Mouse (Mus musculus) inflammation-experienced regulatory T-cells, adult 6 months (primary cell): Measurements from ENCODE around the gene Tbc1d15. TPM values are rescaled to one million over a fixed set of nuclear protein-coding genes. Genes with fewer than 3 reads are reported as not detected.
"Not testable (repeated sequence)": the region's sequence is repeated elsewhere in the genome, so short reads cannot be mapped to it uniquely, and the experiment has no call there.

Experiments
- ATAC-seq: one replicate; pipeline ENCODE4 v1.8.0; 2017
- polyA plus RNA-seq, 3 experiments: library from polyadenylated mRNA; unstranded; fragments of 100-300 nt; shearing (Covaris generic); gene quantifications; one replicate each; pipeline ENCODE4 v1.2.1; 2017

The Tbc1d15 gene
- polyA plus RNA-seq, 3 experiments from 2014 or later = 105 to 125 (median 108) TPM

GRCm38 (mm10) chr10:115241082-115241595, 10.1 kb downstream of the Tbc1d15 start:
- ATAC-seq = no peak

GRCm38 (mm10) chr10:115237931-115238330, 13.3 kb downstream of the Tbc1d15 start:
- no peak for ATAC-seq

- ATAC-seq = no peak
Measured at GRCm38 (mm10) chr10:115236733-115237132, 14.5 kb downstream of the Tbc1d15 start.

GRCm38 (mm10) chr10:115235501-115235900, 15.8 kb downstream of the Tbc1d15 start:
- ATAC-seq = no peak

- ATAC-seq = no peak
Measured at GRCm38 (mm10) chr10:115233798-115234197, 17.5 kb downstream of the Tbc1d15 start.

GRCm38 (mm10) chr10:115232513-115232912, 18.8 kb downstream of the Tbc1d15 start:
- no peak for ATAC-seq

GRCm38 (mm10) chr10:115229023-115229422, 22.2 kb downstream of the Tbc1d15 start:
- ATAC-seq = no peak

- ATAC-seq = no peak
Measured at GRCm38 (mm10) chr10:115226586-115226985, 24.7 kb downstream of the Tbc1d15 start.

GRCm38 (mm10) chr10:115223845-115224244, 27.4 kb downstream of the Tbc1d15 start:
- ATAC-seq = no peak

GRCm38 (mm10) chr10:115212916-115213580, 38.2 kb downstream of the Tbc1d15 start:
- no peak for ATAC-seq

GRCm38 (mm10) chr10:115205825-115206224, 45.4 kb downstream of the Tbc1d15 start:
- no peak for ATAC-seq

GRCm38 (mm10) chr10:115205284-115205683, 46.0 kb downstream of the Tbc1d15 start:
- ATAC-seq = no peak

- no peak for ATAC-seq
Measured at GRCm38 (mm10) chr10:115191214-115191613, 60.1 kb downstream of the Tbc1d15 start.

- ATAC-seq = no peak
Measured at GRCm38 (mm10) chr10:115187390-115187789, 63.9 kb downstream of the Tbc1d15 start.

GRCm38 (mm10) chr10:115184697-115185096, 66.6 kb downstream of the Tbc1d15 start, which contains the start of gene Tph2:
TSS of gene Tph2 (minus strand) at chr10:115185022.
- ATAC-seq = no peak

- ATAC-seq = no peak
Measured at GRCm38 (mm10) chr10:115181034-115181433, 70.2 kb downstream of the Tbc1d15 start.

- ATAC-seq = not testable (repeated sequence)
Measured at GRCm38 (mm10) chr10:115178019-115178418, 73.2 kb downstream of the Tbc1d15 start.

- no peak for ATAC-seq
Measured at GRCm38 (mm10) chr10:115175591-115175991, 75.7 kb downstream of the Tbc1d15 start.

GRCm38 (mm10) chr10:115173336-115173735, 77.9 kb downstream of the Tbc1d15 start:
- no peak for ATAC-seq

- ATAC-seq = no peak
Measured at GRCm38 (mm10) chr10:115171351-115171818, 79.9 kb downstream of the Tbc1d15 start.

GRCm38 (mm10) chr10:115170496-115171350, 80.5 kb downstream of the Tbc1d15 start:
- ATAC-seq = no peak

- no peak for ATAC-seq
Measured at GRCm38 (mm10) chr10:115169410-115169809, 81.9 kb downstream of the Tbc1d15 start.

GRCm38 (mm10) chr10:115160289-115160688, 91.0 kb downstream of the Tbc1d15 start:
- ATAC-seq = no peak
